Mouse (Mus musculus) lung, embryonic 14.5 days (tissue): ENCODE data around the gene Hoxa1. TPM values are rescaled to one million over a fixed set of nuclear protein-coding genes. Genes with fewer than 3 reads are reported as not detected.

Source experiments
- ATAC-seq: fragments of 200-750 bp; cut with Nextera tagmentation; 2 replicates; pipeline ENCODE4 v1.8.0; 2017; ENCODE audit warnings: mild to moderate bottlenecking, moderate TSS enrichment, moderate library complexity; ENCODE audit not compliant: insufficient read depth
- DNase-seq: peaks from one replicate; pipeline ENCODE4 v3.0.0-alpha.2; 2015
- H3K27ac ChIP-seq: fragments of 300-500 bp; sonication (generic); 2 replicates; pipeline ENCODE4 v1.5.1; 2014; ENCODE audit warnings: low read depth, mild to moderate bottlenecking, moderate library complexity
- H3K27me3 ChIP-seq: fragments of 300-500 bp; sonication (generic); 2 replicates; pipeline ENCODE4 v1.6.1; 2014; ENCODE audit warnings: low read length, control low read depth; ENCODE audit not compliant: insufficient read depth
- H3K36me3 ChIP-seq: fragments of 300-500 bp; sonication (generic); 2 replicates; pipeline ENCODE4 v1.6.1; 2014; ENCODE audit warnings: control low read depth; ENCODE audit not compliant: insufficient read depth
- H3K4me1 ChIP-seq: fragments of 300-500 bp; sonication (generic); 2 replicates; pipeline ENCODE4 v1.6.1; 2014; ENCODE audit warnings: antibody characterized with exemption, control low read depth; ENCODE audit not compliant: insufficient read depth
- H3K4me2 ChIP-seq: fragments of 300-500 bp; sonication (generic); 2 replicates; pipeline ENCODE4 v1.6.1; 2014; ENCODE audit warnings: mild to moderate bottlenecking
- H3K4me3 ChIP-seq: fragments of 300-500 bp; sonication (generic); 2 replicates; pipeline ENCODE4 v1.5.1; 2014; ENCODE audit warnings: low read depth, low read length
- H3K9ac ChIP-seq: fragments of 300-500 bp; sonication (generic); 2 replicates; pipeline ENCODE4 v1.6.1; 2014
- H3K9me3 ChIP-seq: fragments of 300-500 bp; sonication (generic); 2 replicates; pipeline ENCODE4 v1.6.1; 2016; ENCODE audit warnings: low read depth, low read length, control low read depth
- CTCF ChIP-seq: IDR thresholded peaks from 2 replicates; pipeline ENCODE4 v1.5.1; 2016; ENCODE audit warnings: antibody characterized with exemption, low read depth
- WGBS: fragments of 180-500 bp; shearing (Covaris S2); extraction: QIAGEN DNeasy Blood & Tissue Kit; methylation state at CpG from one replicate; pipeline ENCODE4 v1.1.7; 2014; 5-methylcytosine and 5-hydroxymethylcytosine counted together
- polyA plus RNA-seq: library from polyadenylated mRNA; unstranded; fragments of >200 nt; fragmentation: Nextera tagmentation; extraction: Ambion mirVana; gene quantifications from 2 replicates; pipeline ENCODE4 v1.2.1, GENCODE M21; 2014

Gene Hoxa1
- polyA plus RNA-seq, 1 experiment from 2014 or later: 1.8 TPM

- H3K9ac ChIP-seq: peak overlapping the region; percentile 98
- peak overlapping the region; percentile 63 for H3K4me3 ChIP-seq
- TF ChIP-seq CTCF: no peak
- peaks cover 6% of the 10 kb centered on the region for H3K4me1 ChIP-seq
- DNase-seq (peak; percentile 59), ATAC-seq (no peak)
- H3K27ac ChIP-seq: peak overlapping the region; percentile 98
- 0% methylated on average over 6 of the region's 6 CpGs for WGBS
- H3K27me3 ChIP-seq: peaks cover 29% of the 10 kb centered on the region
- H3K9me3 ChIP-seq: no peaks in the 10 kb centered on the region
- no peaks in the 10 kb centered on the region for H3K36me3 ChIP-seq
- H3K4me2 ChIP-seq: peak overlapping the region; percentile 79
Observed at GRCm38 (mm10) chr6:52176391-52176790, 18.3 kb upstream of the Hoxa1 start.

GRCm38 (mm10) chr6:52175864-52176263, 17.7 kb upstream of the Hoxa1 start:
- DNase-seq: peak; percentile 81
- Histone ChIP-seq H3K36me3 (0 out of 2 replicates have a peak, but pooled peaks cover 2% of the 10 kb centered on the region), H3K9me3 (no peaks in the 10 kb centered on the region), H3K27ac (peak overlapping the region; percentile 98), H3K4me1 (peaks cover 3% of the 10 kb centered on the region), H3K4me3 (peak overlapping the region; percentile 63), H3K4me2 (peak overlapping the region; percentile 79), H3K27me3 (peaks cover 31% of the 10 kb centered on the region), H3K9ac (peak overlapping the region; percentile 98)
- TF ChIP-seq CTCF: no peak
- WGBS: under 1% methylated on average over 24 of the region's 35 CpGs
- peak; percentile 47 for ATAC-seq

- DNase-seq: peak; percentile 91
Observed at GRCm38 (mm10) chr6:52174968-52175751, 17.0 kb upstream of the Hoxa1 start.

GRCm38 (mm10) chr6:52173648-52174047, 15.5 kb upstream of the Hoxa1 start:
- no peak for TF ChIP-seq CTCF
- H3K4me3 ChIP-seq: peak overlapping the region; percentile 63
- H3K9ac ChIP-seq: peak overlapping the region; percentile 98
- peaks cover 45% of the 10 kb centered on the region for H3K27me3 ChIP-seq
- H3K36me3 ChIP-seq: peaks cover 10% of the 10 kb centered on the region
- H3K4me1 ChIP-seq: peaks cover 14% of the 10 kb centered on the region
- 1% methylated on average over 4 of the region's 4 CpGs for WGBS
- ATAC-seq (no peak), DNase-seq (peak; percentile 71)
- no peaks in the 10 kb centered on the region for H3K9me3 ChIP-seq
- peak overlapping the region; percentile 79 for H3K4me2 ChIP-seq
- H3K27ac ChIP-seq: peak overlapping the region; percentile 98

More at GRCm38 (mm10) chr6:52174968-52175751, 17.0 kb upstream of the Hoxa1 start:
- ATAC-seq: peak; percentile 62
- no peaks in the 10 kb centered on the region for H3K9me3 ChIP-seq
- H3K36me3 ChIP-seq: peaks cover 8% of the 10 kb centered on the region
- H3K4me2 ChIP-seq: peak overlapping the region; percentile 79
- WGBS: 2% methylated on average over 41 of the region's 41 CpGs
- peak overlapping the region; percentile 98 for H3K27ac ChIP-seq
- H3K4me3 ChIP-seq: peak overlapping the region; percentile 63
- no peak for TF ChIP-seq CTCF
- peak overlapping the region; percentile 98 for H3K9ac ChIP-seq
- peaks cover 8% of the 10 kb centered on the region for H3K4me1 ChIP-seq
- peaks cover 38% of the 10 kb centered on the region for H3K27me3 ChIP-seq

- H3K9ac ChIP-seq: peak overlapping the region; percentile 98
- H3K4me2 ChIP-seq: peak overlapping the region; percentile 79
- WGBS: under 1% methylated on average over 35 of the region's 35 CpGs
- ATAC-seq (peak; percentile 65), DNase-seq (peak; percentile 98)
- no peak for TF ChIP-seq CTCF
- H3K27ac ChIP-seq: peak overlapping the region; percentile 98
- peaks cover 14% of the 10 kb centered on the region for H3K4me1 ChIP-seq
- H3K27me3 ChIP-seq: peaks cover 48% of the 10 kb centered on the region
- H3K9me3 ChIP-seq: no peaks in the 10 kb centered on the region
- H3K36me3 ChIP-seq: peaks cover 10% of the 10 kb centered on the region
- peak overlapping the region; percentile 63 for H3K4me3 ChIP-seq
Observed at GRCm38 (mm10) chr6:52172501-52172900, 14.4 kb upstream of the Hoxa1 start.

- Histone ChIP-seq H3K9me3 (no peaks in the 10 kb centered on the region), H3K36me3 (peaks cover 10% of the 10 kb centered on the region), H3K27ac (peak overlapping the region; percentile 98), H3K4me1 (peaks cover 14% of the 10 kb centered on the region), H3K4me2 (peak overlapping the region; percentile 79), H3K27me3 (peaks cover 49% of the 10 kb centered on the region), H3K4me3 (peak overlapping the region; percentile 63), H3K9ac (peak overlapping the region; percentile 91)
- DNase-seq (peak; percentile 56), ATAC-seq (no peak)
- 10% methylated on average over 7 of the region's 7 CpGs for WGBS
- TF ChIP-seq CTCF: no peak
Observed at GRCm38 (mm10) chr6:52171938-52172337, 13.8 kb upstream of the Hoxa1 start.

- ATAC-seq: no peak
Observed at GRCm38 (mm10) chr6:52171331-52171730, 13.2 kb upstream of the Hoxa1 start.

More at GRCm38 (mm10) chr6:52171331-52171730, 13.2 kb upstream of the Hoxa1 start:
- WGBS: 9% methylated on average over 4 of the region's 4 CpGs
- DNase-seq: peak; percentile 83
- Histone ChIP-seq H3K27ac (peak overlapping the region; percentile 98), H3K4me3 (0 out of 2 replicates have a peak overlapping the region, but pooled peaks have one; percentile 10), H3K4me1 (peaks cover 17% of the 10 kb centered on the region), H3K9me3 (no peaks in the 10 kb centered on the region), H3K27me3 (peaks cover 51% of the 10 kb centered on the region), H3K4me2 (peak overlapping the region; percentile 79), H3K9ac (peak overlapping the region; percentile 91), H3K36me3 (peaks cover 10% of the 10 kb centered on the region)
- no peak for TF ChIP-seq CTCF
